Mouse (Mus musculus) myocyte (in vitro differentiated cells): ENCODE data around the gene Dtx3l. TPM values are rescaled to one million over a fixed set of nuclear protein-coding genes. Genes with fewer than 3 reads are reported as not detected.
A peak's percentile ranks its signal among the peaks of the same experiment; 100 is the strongest.
"Not testable (repeated sequence)": the region's sequence is repeated elsewhere in the genome, so short reads cannot be mapped to it uniquely, and the experiment has no call there.

ENCODE experiments used
- H3K27me3 ChIP-seq: one replicate; pipeline ENCODE4 v1.6.1; 2011; ENCODE audit not compliant: control insufficient read depth, insufficient read depth, insufficient read length
- H3K36me3 ChIP-seq: one replicate; pipeline ENCODE4 v1.6.1; 2011; ENCODE audit not compliant: control insufficient read depth, insufficient read depth
- H3K4me2 ChIP-seq: one replicate; pipeline ENCODE4 v1.6.1; 2011; ENCODE audit warnings: low read depth, control low read depth
- H3K4me3 ChIP-seq: one replicate; pipeline ENCODE4 v1.5.1; 2011; ENCODE audit warnings: mild to moderate bottlenecking, control low read depth, moderate library complexity
- H3K79me2 ChIP-seq: one replicate; pipeline ENCODE4 v1.6.1; 2011; ENCODE audit not compliant: control insufficient read depth, insufficient read depth
- H3ac ChIP-seq: one replicate; pipeline ENCODE4 v1.6.1; 2011; ENCODE audit not compliant: control insufficient read depth, insufficient read length
- CEBPB ChIP-seq: IDR thresholded peaks from 2 replicates; pipeline ENCODE4 v1.6.1; 2011; ENCODE audit warnings: mild to moderate bottlenecking, moderate library complexity; ENCODE audit not compliant: poor library complexity, insufficient read depth, severe bottlenecking
- E2F4 ChIP-seq: IDR thresholded peaks from one replicate; pipeline ENCODE4 v1.6.1; 2011; ENCODE audit warnings: mild to moderate bottlenecking, control low read depth, moderate library complexity; ENCODE audit not compliant: insufficient read depth
- MAX ChIP-seq: IDR thresholded peaks from one replicate; pipeline ENCODE4 v1.6.1; 2011; ENCODE audit warnings: low read depth, mild to moderate bottlenecking, control low read depth
- MYOD1 ChIP-seq, 3 experiments: IDR thresholded peaks; one replicate each; pipeline ENCODE4 v1.6.1; 2011; ENCODE audit warnings: control low read depth in 2 of 3, low read depth in 2 of 3, mild to moderate bottlenecking in 2 of 3, moderate library complexity in 1 of 3; ENCODE audit not compliant: insufficient read length in 2 of 3, control insufficient read depth in 1 of 3
- MYOG ChIP-seq, 3 experiments: IDR thresholded peaks; one replicate each; pipeline ENCODE4 v1.6.1; 2011; ENCODE audit warnings: control low read depth in 2 of 3, low read depth in 2 of 3, mild to moderate bottlenecking in 2 of 3; ENCODE audit not compliant: insufficient read length in 2 of 3, control insufficient read depth in 1 of 3, insufficient read depth in 1 of 3
- POLR2A ChIP-seq: IDR thresholded peaks from one replicate; pipeline ENCODE4 v1.6.1; 2011; ENCODE audit warnings: low read depth, mild to moderate bottlenecking, control low read depth, moderate library complexity; ENCODE audit not compliant: insufficient read length
- POLR2AphosphoS2 ChIP-seq: IDR thresholded peaks from one replicate; pipeline ENCODE4 v1.6.1; 2011; ENCODE audit warnings: low read depth, control low read depth; ENCODE audit not compliant: insufficient read length
- REST ChIP-seq: IDR thresholded peaks from one replicate; pipeline ENCODE4 v1.6.1; 2011; ENCODE audit warnings: mild to moderate bottlenecking, control low read depth, moderate library complexity; ENCODE audit not compliant: insufficient read depth, insufficient read length
- SRF ChIP-seq: IDR thresholded peaks from one replicate; pipeline ENCODE4 v1.6.1; 2011; ENCODE audit warnings: low read depth; ENCODE audit not compliant: control insufficient read depth, insufficient read length
- TCF12 ChIP-seq: IDR thresholded peaks from one replicate; pipeline ENCODE4 v1.6.1; 2011; ENCODE audit warnings: mild to moderate bottlenecking, control low read depth; ENCODE audit not compliant: poor library complexity, insufficient read depth, severe bottlenecking
- TCF3 ChIP-seq: IDR thresholded peaks from one replicate; pipeline ENCODE4 v1.6.1; 2011; ENCODE audit warnings: low read depth, control low read depth; ENCODE audit not compliant: insufficient read length
- USF1 ChIP-seq: IDR thresholded peaks from one replicate; pipeline ENCODE4 v1.6.1; 2011; ENCODE audit warnings: low read depth, mild to moderate bottlenecking, control low read depth, moderate library complexity
- polyA plus RNA-seq: library from polyadenylated mRNA; unstranded; fragments of >200 nt; fragmentation: generic; extraction: Trizol; gene quantifications from one replicate; pipeline ENCODE4 v1.2.1, GENCODE M21; 2012; ENCODE audit warnings: missing spikeins

Dtx3l gene
- polyA plus RNA-seq, 1 experiment: 0.83 TPM

- Histone ChIP-seq H3ac (no peak overlapping the region), H3K4me3 (peak overlapping the region; percentile 37), H3K36me3 (no peaks in the 10 kb centered on the region), H3K4me2 (peak overlapping the region; percentile 79), H3K79me2 (peaks cover 37% of the 10 kb centered on the region), H3K27me3 (no peaks in the 10 kb centered on the region)
- TF ChIP-seq POLR2AphosphoS2: no peak
These were observed 43.6 kb upstream of the Dtx3l start for GRCm38 (mm10) chr16:35982506-35982901.

DNA sequence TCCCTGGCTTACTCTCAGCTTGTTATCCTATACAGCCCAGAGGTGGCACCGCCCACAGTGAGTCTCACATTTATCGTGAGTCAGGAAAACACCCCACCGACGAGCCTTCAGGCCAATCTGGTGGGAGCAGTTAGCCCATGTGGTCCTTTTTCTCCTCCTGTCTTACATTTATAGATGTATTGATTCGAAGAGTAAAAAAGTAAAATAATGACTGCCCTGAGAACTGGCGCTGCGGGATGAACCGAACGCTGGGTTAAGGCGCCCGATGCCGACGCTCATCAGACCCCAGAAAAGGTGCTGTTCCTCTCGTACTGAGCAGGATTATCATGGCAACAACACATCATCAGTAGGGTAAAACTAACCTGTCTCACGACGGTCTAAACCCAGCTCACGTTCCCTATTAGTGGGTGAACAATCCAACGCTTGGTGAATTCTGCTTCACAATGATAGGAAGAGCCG lies 42.4 kb upstream of the Dtx3l start:
- Histone ChIP-seq H3K27me3 (no peaks in the 10 kb centered on the region), H3ac (no peak overlapping the region), H3K79me2 (peaks cover 26% of the 10 kb centered on the region), H3K4me2 (no peak overlapping the region), H3K4me3 (no peak overlapping the region), H3K36me3 (no peaks in the 10 kb centered on the region)
- TF ChIP-seq TCF12 (peak; percentile 66), CEBPB (peak; percentile 72; the same call in 1 of the 2 replicates), E2F4 (peak; percentile 67), REST (no peak)

- H3K36me3 ChIP-seq, H3K4me3 ChIP-seq, H3K4me2 ChIP-seq, H3K79me2 ChIP-seq, H3ac ChIP-seq, H3K27me3 ChIP-seq: not testable (repeated sequence)
These were observed 39.5 kb upstream of the Dtx3l start, which contains the start of gene Kpna1 for GRCm38 (mm10) chr16:35978450-35978849. Gene Kpna1 (plus strand): TSS chr16:35978750.

DNA sequence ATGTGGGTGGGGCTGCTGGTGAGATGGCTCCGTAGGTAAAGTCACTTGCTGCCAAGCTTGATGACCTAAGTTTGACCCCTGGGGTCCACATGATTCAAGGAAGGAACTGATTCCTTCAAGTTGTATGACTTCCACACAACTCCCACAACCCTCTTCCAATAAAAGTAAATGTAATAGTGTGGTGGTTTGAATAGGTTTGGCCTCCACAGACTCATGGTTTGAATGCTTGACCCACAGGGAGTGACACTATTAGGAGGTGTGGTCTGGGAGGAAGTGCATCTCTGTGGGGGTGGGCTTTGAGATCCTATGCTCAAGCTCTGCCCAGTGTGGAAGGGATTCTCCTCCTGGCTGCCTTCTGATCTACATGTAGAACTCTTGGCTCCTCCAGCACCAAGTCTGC lies 35.1 kb upstream of the Dtx3l start:
- TF ChIP-seq E2F4 (no peak), POLR2AphosphoS2 (no peak), REST (no peak), CEBPB (no peak), MYOD1 (IDR thresholded peaks at IDR 0.05; ENCODE audit: control insufficient read depth in 1 of 3, insufficient read length in 2 of 3, low read depth in 2 of 3) (no peak), USF1 (no peak), POLR2A (no peak), TCF12 (no peak), MAX (no peak), MYOG (IDR thresholded peaks at IDR 0.05; ENCODE audit: control insufficient read depth in 1 of 3, insufficient read depth in 1 of 3, insufficient read length in 2 of 3, low read depth in 2 of 3) (no peak), SRF (no peak), TCF3 (no peak)
- H3K4me2 ChIP-seq: no peak overlapping the region
- H3K79me2 ChIP-seq: no peaks in the 10 kb centered on the region
- H3K27me3 ChIP-seq: no peaks in the 10 kb centered on the region
- no peaks in the 10 kb centered on the region for H3K36me3 ChIP-seq
- H3K4me3 ChIP-seq: no peak overlapping the region
- no peak overlapping the region for H3ac ChIP-seq

DNA sequence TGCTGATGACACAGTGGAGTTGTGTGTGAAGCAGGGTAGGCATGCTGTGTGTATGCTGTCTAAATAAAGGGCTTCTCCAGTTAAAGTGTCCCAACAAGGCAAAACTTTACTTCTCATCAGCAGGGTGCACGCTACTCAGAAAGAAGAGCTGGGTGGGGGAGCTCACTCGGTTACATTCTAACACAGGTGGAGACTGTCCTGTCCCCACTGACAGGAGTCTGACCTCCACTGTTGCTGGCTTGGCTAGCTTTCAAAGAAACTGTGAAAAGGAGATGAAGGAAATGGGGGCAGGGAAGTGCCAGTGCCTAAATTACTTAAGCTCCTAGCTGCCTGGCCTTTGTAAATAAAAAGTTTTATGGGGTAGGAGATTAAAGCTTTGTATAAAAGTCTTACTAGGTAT lies 29.2 kb upstream of the Dtx3l start:
- Histone ChIP-seq H3K27me3 (no peaks in the 10 kb centered on the region), H3K79me2 (no peaks in the 10 kb centered on the region), H3K36me3 (no peaks in the 10 kb centered on the region), H3K4me3 (no peak overlapping the region), H3K4me2 (no peak overlapping the region), H3ac (no peak overlapping the region)
- TF ChIP-seq SRF (no peak), USF1 (no peak), MYOG (IDR thresholded peaks at IDR 0.05; ENCODE audit: control insufficient read depth in 1 of 3, insufficient read depth in 1 of 3, insufficient read length in 2 of 3, low read depth in 2 of 3) (no peak), MYOD1 (IDR thresholded peaks at IDR 0.05; ENCODE audit: control insufficient read depth in 1 of 3, insufficient read length in 2 of 3, low read depth in 2 of 3) (no peak), POLR2A (no peak), TCF3 (no peak), CEBPB (no peak)

DNA sequence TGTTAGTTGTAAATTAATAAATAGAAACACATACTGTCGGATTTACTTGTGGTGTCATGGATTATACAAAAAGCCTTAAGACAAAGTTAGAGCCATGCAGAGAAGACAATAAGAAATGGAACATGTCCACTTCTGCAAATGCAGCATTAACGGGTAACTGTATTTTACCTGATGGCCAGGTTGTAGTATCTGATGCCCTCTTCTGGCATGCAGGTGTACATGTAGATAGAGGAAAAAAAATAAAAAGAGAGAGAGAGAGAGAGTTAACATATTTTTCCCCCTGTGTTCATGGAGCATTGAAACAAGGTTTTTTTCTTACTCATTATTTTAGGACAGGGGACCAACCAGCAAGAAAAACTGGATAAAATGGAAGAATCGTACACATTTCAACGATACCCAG lies 28.4 kb upstream of the Dtx3l start:
- Histone ChIP-seq H3K4me3 (no peak overlapping the region), H3K79me2 (no peaks in the 10 kb centered on the region), H3K4me2 (no peak overlapping the region), H3K27me3 (no peaks in the 10 kb centered on the region), H3K36me3 (no peaks in the 10 kb centered on the region), H3ac (no peak overlapping the region)
- TF ChIP-seq POLR2A: no peak
